Mouse (Mus musculus): ENCODE results near the gene Neurod4. TPM values are rescaled to one million over a fixed set of nuclear protein-coding genes. Genes with fewer than 3 reads are reported as not detected.
A peak's percentile ranks its signal among the peaks of the same experiment; 100 is the strongest.
"Not testable (repeated sequence)": the region's sequence is repeated elsewhere in the genome, so short reads cannot be mapped to it uniquely, and the experiment has no call there.

Neurod4 gene
- polyA plus RNA-seq, 1 experiment from 2014 or later = 4.2 TPM

DNA sequence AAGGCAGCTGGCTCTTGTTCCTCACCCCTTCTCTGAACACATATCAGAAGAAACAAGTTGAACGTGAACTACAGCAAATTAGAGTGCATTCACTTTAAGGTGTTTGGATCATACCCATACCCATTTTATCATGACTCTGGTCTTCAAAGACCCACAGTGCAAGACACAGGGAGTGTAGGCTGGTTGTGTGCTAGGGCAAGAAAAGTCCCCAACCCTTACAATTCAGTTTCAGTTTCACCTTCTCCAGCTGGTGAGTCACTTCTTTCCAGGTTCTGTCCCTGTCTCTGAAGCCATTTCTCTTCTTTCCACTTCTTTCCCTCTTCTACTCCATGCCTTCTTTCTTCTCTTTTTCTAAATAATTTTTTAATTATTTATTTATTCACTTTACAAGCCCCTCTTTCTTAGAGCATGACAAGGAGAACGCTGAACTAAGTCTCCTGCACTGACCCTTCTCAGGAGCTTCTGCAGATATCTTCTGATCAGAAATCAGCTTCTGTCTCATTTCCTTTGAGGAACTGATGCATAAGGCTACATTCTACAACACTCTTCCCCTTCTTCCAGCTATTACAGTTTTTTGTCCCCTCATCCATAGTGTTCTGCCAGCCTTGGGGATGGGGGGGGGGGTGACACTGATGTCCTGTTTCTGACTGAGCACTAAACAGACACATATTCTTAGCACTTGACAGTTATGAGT, 31.6 kb upstream of the Neurod4 start:
- H3K9ac ChIP-seq (replicated peaks; ENCODE audit: low read depth, low read length) = no peak overlapping the region
- H3K4me3 ChIP-seq (replicated peaks; ENCODE audit: low read length) = no peak overlapping the region
- H3K4me2 ChIP-seq (ENCODE audit: low read length) = no peak overlapping the region
- no peaks in the 10 kb centered on the region for H3K4me1 ChIP-seq (replicated peaks; ENCODE audit: control insufficient read depth, insufficient read depth, low read length)
- H3K27me3 ChIP-seq (replicated peaks; ENCODE audit: control insufficient read depth, insufficient read depth, low read length) = no peaks in the 10 kb centered on the region
- no peak for ATAC-seq
- no peaks in the 10 kb centered on the region for H3K9me3 ChIP-seq (ENCODE audit: control insufficient read depth, low read length)
- 95% methylated on average over 2 of the region's 2 CpGs for WGBS
- H3K27ac ChIP-seq (ENCODE audit: low read length) = no peak overlapping the region
- no peaks in the 10 kb centered on the region for H3K36me3 ChIP-seq (ENCODE audit: control insufficient read depth, insufficient read depth)

DNA sequence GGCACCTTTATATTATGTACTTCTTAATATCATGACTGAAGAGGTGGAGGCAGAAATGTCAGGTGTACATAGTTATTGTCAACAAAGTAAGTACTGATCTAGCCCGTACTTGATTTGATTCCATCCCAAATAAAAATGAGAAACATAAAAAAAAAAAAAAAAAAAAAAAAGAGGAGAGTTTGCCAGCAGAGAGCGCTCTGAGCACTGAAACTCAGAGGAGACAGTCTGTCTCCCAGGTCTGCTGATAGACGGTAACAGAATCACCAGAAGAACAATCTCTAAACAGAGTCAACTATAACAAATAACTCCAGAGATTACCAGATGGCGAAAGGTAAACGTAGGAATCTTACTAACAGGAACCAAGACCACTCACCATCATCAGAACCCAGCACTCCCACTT, 24.1 kb upstream of the Neurod4 start:
- H3K4me1 ChIP-seq (replicated peaks; ENCODE audit: control insufficient read depth, insufficient read depth, low read length); ATAC-seq; H3K4me3 ChIP-seq (replicated peaks; ENCODE audit: low read length); H3K36me3 ChIP-seq (ENCODE audit: control insufficient read depth, insufficient read depth); H3K9me3 ChIP-seq (ENCODE audit: control insufficient read depth, low read length); H3K4me2 ChIP-seq (ENCODE audit: low read length); H3K9ac ChIP-seq (replicated peaks; ENCODE audit: low read depth, low read length); H3K27me3 ChIP-seq (replicated peaks; ENCODE audit: control insufficient read depth, insufficient read depth, low read length); H3K27ac ChIP-seq (ENCODE audit: low read length): not testable (repeated sequence)
- WGBS = 100% methylated on average over 3 of the region's 5 CpGs

DNA sequence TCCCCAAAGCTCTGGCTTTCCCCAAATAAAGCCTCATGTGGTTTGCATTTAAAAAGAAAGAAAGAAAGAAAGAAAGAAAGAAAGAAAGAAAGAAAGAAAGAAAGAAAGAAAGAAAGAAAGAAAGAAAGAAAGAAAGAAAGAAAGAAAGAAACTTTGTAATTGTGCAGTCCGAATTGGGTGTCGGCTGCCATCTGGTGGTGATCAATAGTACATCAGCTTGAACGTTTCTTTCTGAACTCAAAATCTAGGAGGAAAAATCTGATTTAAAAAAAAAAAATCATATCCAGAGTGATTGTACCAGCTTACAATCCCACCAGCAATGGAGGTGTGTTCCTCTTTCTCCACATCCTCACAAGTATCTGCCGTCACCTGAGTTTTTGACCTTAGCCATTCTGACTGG, 18.7 kb upstream of the Neurod4 start:
- 17% methylated on average over 4 of the region's 4 CpGs for WGBS
- not testable (repeated sequence) for H3K9ac ChIP-seq (replicated peaks; ENCODE audit: low read depth, low read length); H3K4me2 ChIP-seq (ENCODE audit: low read length); H3K27me3 ChIP-seq (replicated peaks; ENCODE audit: control insufficient read depth, insufficient read depth, low read length); H3K9me3 ChIP-seq (ENCODE audit: control insufficient read depth, low read length); H3K27ac ChIP-seq (ENCODE audit: low read length); H3K4me1 ChIP-seq (replicated peaks; ENCODE audit: control insufficient read depth, insufficient read depth, low read length); ATAC-seq; H3K36me3 ChIP-seq (ENCODE audit: control insufficient read depth, insufficient read depth); H3K4me3 ChIP-seq (replicated peaks; ENCODE audit: low read length)

DNA sequence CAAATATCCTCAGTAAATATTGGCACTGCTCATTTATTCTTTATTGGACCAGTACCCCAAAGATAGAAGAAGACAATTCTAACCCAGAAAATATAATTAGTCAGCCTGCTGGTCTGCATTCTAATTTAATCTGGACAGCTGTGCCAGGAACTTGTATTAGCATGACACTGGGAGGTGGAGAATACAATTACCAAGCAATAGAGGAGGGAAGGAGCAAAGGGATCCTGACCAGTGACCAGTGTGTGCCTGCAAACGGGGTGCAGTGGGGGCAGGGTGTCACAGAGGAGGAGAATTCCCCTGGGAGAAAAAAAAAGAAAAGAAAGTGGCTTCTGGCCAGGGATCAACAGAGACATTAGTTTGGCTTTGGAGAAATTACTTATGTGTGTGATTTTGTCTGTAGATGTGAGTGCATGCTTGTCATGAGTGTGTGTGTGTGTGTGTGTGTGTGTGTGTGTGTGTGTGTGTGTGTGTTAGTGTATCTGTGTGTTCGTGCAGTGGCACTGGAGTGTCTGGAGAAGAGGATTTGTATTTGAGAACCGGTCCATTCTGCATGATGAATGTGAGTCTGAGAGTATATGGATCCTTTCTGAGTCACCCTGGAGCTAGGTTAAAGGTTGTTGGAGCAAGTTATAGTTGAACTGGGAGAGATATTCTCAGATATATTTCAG, 13.8 kb upstream of the Neurod4 start:
- peak; percentile 75 for ATAC-seq
- Histone ChIP-seq H3K9me3 (ENCODE audit: control insufficient read depth, low read length) (no peaks in the 10 kb centered on the region), H3K4me3 (replicated peaks; ENCODE audit: low read length) (no peak overlapping the region), H3K27ac (ENCODE audit: low read length) (no peak overlapping the region), H3K9ac (replicated peaks; ENCODE audit: low read depth, low read length) (no peak overlapping the region), H3K4me2 (ENCODE audit: low read length) (no peak overlapping the region), H3K4me1 (replicated peaks; ENCODE audit: control insufficient read depth, insufficient read depth, low read length) (peaks cover 6% of the 10 kb centered on the region; the same call in 1 of the 2 replicates), H3K27me3 (replicated peaks; ENCODE audit: control insufficient read depth, insufficient read depth, low read length) (no peaks in the 10 kb centered on the region), H3K36me3 (ENCODE audit: control insufficient read depth, insufficient read depth) (no peaks in the 10 kb centered on the region)
- WGBS = 7% methylated on average over 3 of the region's 3 CpGs

DNA sequence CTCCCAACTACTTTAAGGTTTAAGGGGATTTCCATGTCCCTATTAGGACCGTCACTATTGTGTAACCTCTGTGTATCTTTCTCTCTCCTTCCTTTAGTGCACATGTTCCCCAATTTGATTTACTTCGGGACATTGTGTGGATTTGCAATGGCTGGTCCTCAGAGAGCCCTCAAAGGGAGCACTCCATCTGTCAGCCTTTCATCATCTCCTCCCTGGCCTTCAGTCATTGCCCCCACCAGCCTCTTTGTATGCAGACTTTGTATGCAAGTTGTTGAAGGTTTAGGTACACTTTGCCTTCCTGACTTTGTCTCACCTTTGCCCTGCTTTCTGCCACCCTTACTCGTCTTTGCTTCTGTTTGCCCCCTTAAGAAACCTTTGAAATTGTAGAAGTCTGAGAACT, 8.0 kb upstream of the Neurod4 start:
- 66% methylated on average over 3 of the region's 3 CpGs for WGBS
- no peak overlapping the region for H3K4me2 ChIP-seq (ENCODE audit: low read length)
- no peak for ATAC-seq
- no peaks in the 10 kb centered on the region for H3K9me3 ChIP-seq (ENCODE audit: control insufficient read depth, low read length)
- H3K27ac ChIP-seq (ENCODE audit: low read length) = no peak overlapping the region
- no peaks in the 10 kb centered on the region for H3K36me3 ChIP-seq (ENCODE audit: control insufficient read depth, insufficient read depth)
- no peaks in the 10 kb centered on the region for H3K27me3 ChIP-seq (replicated peaks; ENCODE audit: control insufficient read depth, insufficient read depth, low read length)
- H3K9ac ChIP-seq (replicated peaks; ENCODE audit: low read depth, low read length) = no peak overlapping the region
- no peaks in the 10 kb centered on the region for H3K4me1 ChIP-seq (replicated peaks; ENCODE audit: control insufficient read depth, insufficient read depth, low read length)
- no peak overlapping the region for H3K4me3 ChIP-seq (replicated peaks; ENCODE audit: low read length)

DNA sequence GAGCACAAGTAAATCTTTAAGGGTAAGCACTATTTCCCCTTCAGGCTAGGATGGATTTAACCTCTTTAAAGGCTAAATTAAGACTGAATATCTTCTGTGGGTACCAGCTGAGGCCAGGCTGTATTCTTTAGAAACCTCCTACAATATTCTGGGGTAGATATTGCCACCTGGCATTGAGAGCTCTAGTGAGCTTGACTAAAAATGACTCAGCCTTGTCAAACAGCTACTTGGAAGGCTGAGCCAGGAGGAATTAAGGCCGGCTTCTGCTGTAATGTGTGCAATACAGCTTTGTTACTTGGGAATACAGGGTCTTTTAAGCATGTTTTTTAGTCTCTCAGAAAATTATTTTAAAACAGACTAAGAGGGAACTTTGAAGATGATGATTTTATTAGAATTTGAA, 7.2 kb upstream of the Neurod4 start:
- no peak overlapping the region for H3K4me3 ChIP-seq (replicated peaks; ENCODE audit: low read length)
- no peak overlapping the region for H3K27ac ChIP-seq (ENCODE audit: low read length)
- H3K4me1 ChIP-seq (replicated peaks; ENCODE audit: control insufficient read depth, insufficient read depth, low read length) = no peaks in the 10 kb centered on the region
- H3K9ac ChIP-seq (replicated peaks; ENCODE audit: low read depth, low read length) = no peak overlapping the region
- no peak overlapping the region for H3K4me2 ChIP-seq (ENCODE audit: low read length)
- no peaks in the 10 kb centered on the region for H3K36me3 ChIP-seq (ENCODE audit: control insufficient read depth, insufficient read depth)
- WGBS = 68% methylated on average over 1 of the region's 1 CpGs
- ATAC-seq = no peak
- H3K27me3 ChIP-seq (replicated peaks; ENCODE audit: control insufficient read depth, insufficient read depth, low read length) = no peaks in the 10 kb centered on the region
- no peaks in the 10 kb centered on the region for H3K9me3 ChIP-seq (ENCODE audit: control insufficient read depth, low read length)

DNA sequence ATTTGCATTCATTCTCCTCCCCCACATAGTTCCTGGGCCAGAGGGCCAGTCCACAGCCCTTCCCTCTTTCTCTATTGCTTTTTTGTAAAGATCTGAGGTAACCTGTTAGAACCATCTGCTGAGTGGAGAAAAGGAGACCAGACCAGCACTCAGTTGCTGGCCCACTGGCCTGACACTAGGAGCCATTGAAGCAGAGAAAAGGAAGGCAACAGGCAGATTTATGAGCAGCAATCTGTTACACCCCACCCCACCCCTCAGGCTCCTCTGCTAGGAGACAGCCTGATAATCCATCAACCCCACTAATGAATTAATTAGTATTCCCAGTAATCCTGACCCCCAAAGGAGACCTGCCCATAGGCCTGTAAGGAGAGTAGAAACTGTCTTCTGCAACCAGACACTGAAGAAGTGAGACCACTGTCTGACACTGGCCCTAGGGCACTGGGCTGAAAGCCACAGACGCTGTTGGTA, 2.0 kb upstream of the Neurod4 start:
- Histone ChIP-seq H3K9me3 (ENCODE audit: control insufficient read depth, low read length) (no peaks in the 10 kb centered on the region), H3K4me3 (replicated peaks; ENCODE audit: low read length) (no peak overlapping the region), H3K4me2 (ENCODE audit: low read length) (no peak overlapping the region), H3K27ac (ENCODE audit: low read length) (no peak overlapping the region), H3K27me3 (replicated peaks; ENCODE audit: control insufficient read depth, insufficient read depth, low read length) (no peaks in the 10 kb centered on the region), H3K4me1 (replicated peaks; ENCODE audit: control insufficient read depth, insufficient read depth, low read length) (peaks cover 4% of the 10 kb centered on the region), H3K9ac (replicated peaks; ENCODE audit: low read depth, low read length) (no peak overlapping the region), H3K36me3 (ENCODE audit: control insufficient read depth, insufficient read depth) (no peaks in the 10 kb centered on the region)
- 18% methylated on average over 1 of the region's 1 CpGs for WGBS
- peak; percentile 75 for ATAC-seq

DNA sequence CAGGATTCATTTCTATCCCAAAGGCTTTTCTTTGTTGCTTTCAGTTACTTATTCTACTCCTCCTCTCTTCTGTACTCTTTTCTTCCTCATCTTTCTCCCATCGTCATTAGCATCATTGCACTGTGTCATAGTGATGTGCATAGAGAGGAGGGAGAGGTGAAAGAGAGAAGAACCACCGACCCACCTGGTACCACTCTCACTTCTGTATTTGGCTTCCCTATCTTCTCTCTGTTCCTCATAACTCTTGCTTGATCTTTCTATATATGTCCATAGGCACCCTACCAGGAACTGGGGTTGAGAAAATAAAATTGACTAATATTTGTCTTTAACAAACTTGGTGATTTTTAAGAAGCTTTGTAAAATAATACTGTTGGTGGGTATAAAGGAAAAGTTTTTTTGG, 3.5 kb downstream of the Neurod4 start:
- peaks cover 4% of the 10 kb centered on the region for H3K4me1 ChIP-seq (replicated peaks; ENCODE audit: control insufficient read depth, insufficient read depth, low read length)
- no peak overlapping the region for H3K4me2 ChIP-seq (ENCODE audit: low read length)
- 68% methylated on average over 2 of the region's 2 CpGs for WGBS
- no peak overlapping the region for H3K9ac ChIP-seq (replicated peaks; ENCODE audit: low read depth, low read length)
- H3K27ac ChIP-seq (ENCODE audit: low read length) = no peak overlapping the region
- no peak for ATAC-seq
- H3K4me3 ChIP-seq (replicated peaks; ENCODE audit: low read length) = no peak overlapping the region
- H3K36me3 ChIP-seq (ENCODE audit: control insufficient read depth, insufficient read depth) = no peaks in the 10 kb centered on the region
- no peaks in the 10 kb centered on the region for H3K27me3 ChIP-seq (replicated peaks; ENCODE audit: control insufficient read depth, insufficient read depth, low read length)
- no peaks in the 10 kb centered on the region for H3K9me3 ChIP-seq (ENCODE audit: control insufficient read depth, low read length)

DNA sequence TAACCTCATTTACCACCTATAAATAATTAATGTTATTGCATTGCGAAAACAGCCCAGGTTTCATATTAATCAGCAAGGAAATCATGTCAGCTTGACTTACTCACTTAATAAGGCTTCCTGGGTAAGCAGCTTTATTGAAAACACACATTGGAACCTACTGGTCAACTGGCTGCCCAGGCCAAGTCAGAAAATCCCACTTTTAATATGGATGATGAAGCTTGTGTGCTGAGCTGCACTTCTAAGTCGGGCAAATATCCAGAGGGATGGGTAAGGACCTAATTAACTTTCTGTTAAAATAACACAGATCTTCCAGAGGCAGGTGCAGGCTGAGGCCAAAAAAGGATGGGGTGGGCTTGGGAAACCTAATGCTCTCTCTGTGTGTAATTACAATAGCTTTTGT, 4.3 kb downstream of the Neurod4 start:
- H3K4me1 ChIP-seq (replicated peaks; ENCODE audit: control insufficient read depth, insufficient read depth, low read length) = peaks cover 4% of the 10 kb centered on the region
- no peak overlapping the region for H3K27ac ChIP-seq (ENCODE audit: low read length)
- WGBS = 48% methylated on average over 2 of the region's 2 CpGs
- ATAC-seq = no peak
- no peaks in the 10 kb centered on the region for H3K27me3 ChIP-seq (replicated peaks; ENCODE audit: control insufficient read depth, insufficient read depth, low read length)
- H3K36me3 ChIP-seq (ENCODE audit: control insufficient read depth, insufficient read depth) = no peaks in the 10 kb centered on the region
- no peaks in the 10 kb centered on the region for H3K9me3 ChIP-seq (ENCODE audit: control insufficient read depth, low read length)
- no peak overlapping the region for H3K4me2 ChIP-seq (ENCODE audit: low read length)
- H3K4me3 ChIP-seq (replicated peaks; ENCODE audit: low read length) = no peak overlapping the region
- H3K9ac ChIP-seq (replicated peaks; ENCODE audit: low read depth, low read length) = no peak overlapping the region

All from forebrain, embryonic 16.5 days (tissue).